Mouse (Mus musculus) midbrain, embryonic 11.5 days (tissue): ENCODE results near the gene Taf1d. TPM values are rescaled to one million over a fixed set of nuclear protein-coding genes. Genes with fewer than 3 reads are reported as not detected.

Experiments used
- ATAC-seq: fragments of 200-750 bp; cut with Nextera tagmentation; 2 replicates; pipeline ENCODE4 v1.8.0; 2017; ENCODE audit warnings: moderate TSS enrichment, moderate library complexity; ENCODE audit not compliant: low FRiP score
- DNase-seq: peaks from one replicate; pipeline ENCODE4 v3.0.0; 2015; ENCODE audit warnings: low spot score; ENCODE audit errors: missing footprints
- H3K27ac ChIP-seq: fragments of 300-500 bp; sonication (generic); 2 replicates; pipeline ENCODE4 v1.5.1; 2014; ENCODE audit warnings: low read depth, low read length
- H3K27me3 ChIP-seq: fragments of 300-500 bp; sonication (generic); 2 replicates; pipeline ENCODE4 v1.6.1; 2014; ENCODE audit warnings: mild to moderate bottlenecking, low read length, moderate library complexity, mixed read lengths; ENCODE audit not compliant: control insufficient read depth, insufficient read depth
- H3K36me3 ChIP-seq: fragments of 300-500 bp; sonication (generic); 2 replicates; pipeline ENCODE4 v1.6.1; 2014; ENCODE audit warnings: mild to moderate bottlenecking, low read length, moderate library complexity, mixed read lengths; ENCODE audit not compliant: control insufficient read depth, insufficient read depth
- H3K4me1 ChIP-seq: fragments of 300-500 bp; sonication (generic); 2 replicates; pipeline ENCODE4 v1.6.1; 2014; ENCODE audit warnings: low read length; ENCODE audit not compliant: control insufficient read depth, insufficient read depth
- H3K4me2 ChIP-seq: fragments of 300-500 bp; sonication (generic); 2 replicates; pipeline ENCODE4 v1.6.1; 2014; ENCODE audit warnings: mild to moderate bottlenecking, moderate library complexity
- H3K4me3 ChIP-seq: fragments of 300-500 bp; sonication (generic); 2 replicates; pipeline ENCODE4 v1.5.1; 2014; ENCODE audit warnings: low read depth, low read length
- H3K9ac ChIP-seq: fragments of 300-500 bp; sonication (generic); 2 replicates; pipeline ENCODE4 v1.6.1; 2014; ENCODE audit warnings: low read length
- H3K9me3 ChIP-seq: fragments of 300-500 bp; sonication (generic); 2 replicates; pipeline ENCODE4 v1.6.1; 2016; ENCODE audit warnings: low read length; ENCODE audit not compliant: control insufficient read depth
- WGBS: fragments of 180-500 bp; shearing (Covaris S2); extraction: QIAGEN DNeasy Blood & Tissue Kit; methylation state at CpG from one replicate; pipeline ENCODE4 v1.1.7; 2014; 5-methylcytosine and 5-hydroxymethylcytosine counted together
- microRNA-seq: library from miRNA; unstranded; fragments of <30 nt; microRNA quantifications from one replicate; pipeline ENCODE4, GENCODE M21; 2017
- polyA plus RNA-seq: library from polyadenylated mRNA; unstranded; fragments of >200 nt; fragmentation: Nextera tagmentation; extraction: Ambion mirVana; gene quantifications from 2 replicates; pipeline ENCODE4 v1.2.1, GENCODE M21; 2014

Gene Taf1d
- polyA plus RNA-seq, 1 experiment from 2014 or later, result 67.9 TPM

GRCm38 (mm10) chr9:15357484-15358275, 51.7 kb downstream of the Taf1d start, which contains the start of gene Cep295:
Gene Cep295, minus strand, starts transcription at chr9:15357788.
- ATAC-seq (peak; percentile 100), DNase-seq (peak; percentile 100)
- Histone ChIP-seq H3K4me3 (peak within 1 kb of the TSS; percentile 81), H3K9ac (peak within 1 kb of the TSS; percentile 84), H3K27ac (peak within 1 kb of the TSS; percentile 57), H3K36me3 (no peaks in the 10 kb centered on the region), H3K27me3 (no peaks in the 10 kb centered on the region; the same call in 1 of the 2 replicates), H3K9me3 (no peaks in the 10 kb centered on the region), H3K4me1 (no peaks in the 10 kb centered on the region; the same call in 1 of the 2 replicates), H3K4me2 (peak within 1 kb of the TSS; percentile 76)
- WGBS, result 4% methylated on average over 60 of the region's 60 CpGs

GRCm38 (mm10) chr9:15364843-15365242, 58.8 kb downstream of the Taf1d start:
- 74% methylated on average over 1 of the region's 1 CpGs for WGBS
- Histone ChIP-seq H3K36me3 (no peaks in the 10 kb centered on the region), H3K9me3 (no peaks in the 10 kb centered on the region), H3K4me3 (no peak overlapping the region), H3K27ac (no peak overlapping the region), H3K4me2 (no peak overlapping the region), H3K9ac (no peak overlapping the region), H3K27me3 (no peaks in the 10 kb centered on the region; the same call in 1 of the 2 replicates), H3K4me1 (no peaks in the 10 kb centered on the region)
- DNase-seq (no peak), ATAC-seq (no peak)

- no peak overlapping the region for H3K4me3 ChIP-seq
- H3K27me3 ChIP-seq, result no peaks in the 10 kb centered on the region
- DNase-seq (no peak), ATAC-seq (peak; percentile 9; the same call in 1 of the 2 replicates)
- H3K4me2 ChIP-seq, result no peak overlapping the region
- no peak overlapping the region for H3K9ac ChIP-seq
- no peaks in the 10 kb centered on the region for H3K36me3 ChIP-seq
- no peaks in the 10 kb centered on the region for H3K9me3 ChIP-seq
- H3K4me1 ChIP-seq, result no peaks in the 10 kb centered on the region
- H3K27ac ChIP-seq, result no peak overlapping the region
- WGBS, result 84% methylated on average over 1 of the region's 1 CpGs
Observed at GRCm38 (mm10) chr9:15365856-15366255, 59.8 kb downstream of the Taf1d start.

GRCm38 (mm10) chr9:15366260-15366659, 60.2 kb downstream of the Taf1d start:
- DNase-seq, result no peak
- Histone ChIP-seq H3K4me2 (no peak overlapping the region), H3K4me1 (no peaks in the 10 kb centered on the region), H3K9ac (no peak overlapping the region), H3K27ac (no peak overlapping the region), H3K27me3 (no peaks in the 10 kb centered on the region), H3K4me3 (no peak overlapping the region), H3K36me3 (no peaks in the 10 kb centered on the region), H3K9me3 (no peaks in the 10 kb centered on the region)
- WGBS, result 68% methylated on average over 2 of the region's 2 CpGs
- ATAC-seq, result no peak

Small RNAs within 50 kb of the gene (microRNA-seq; reads per million reads assigned to microRNA genes)
- gene Gm49349, result not detected
- not detected for gene mmu-mir-7650

Other genes starting within 250 kb of the Taf1d start
- gene Hephl1, start 194.1 kb upstream of the Taf1d start, polyA plus RNA-seq, result not detected in 2 replicates
- gene Vstm5, start 67.2 kb upstream of the Taf1d start, polyA plus RNA-seq, result 1.9 and 2.0 TPM in 2 replicates
- gene Med17, start 26.3 kb upstream of the Taf1d start, polyA plus RNA-seq, result 47.4 and 48.9 TPM in 2 replicates
- 5.3 and 5.4 TPM in 2 replicates for gene 4931406C07Rik, start 234 bp downstream of the Taf1d start, polyA plus RNA-seq
- 21.6 and 23.0 TPM in 2 replicates for gene Cep295, start 51.6 kb downstream of the Taf1d start, polyA plus RNA-seq
- 3.0 and 3.7 TPM in 2 replicates for gene Smco4, start 187.2 kb downstream of the Taf1d start, polyA plus RNA-seq